Mouse (Mus musculus): ENCODE results near the gene Ywhag.

Ywhag gene

GRCm38 (mm10) chr5:135884641-135885040 is 49.8 kb downstream of the Ywhag start:
- no peak for DNase-seq

- peak; percentile 40 to 53 for DNase-seq
Measured at GRCm38 (mm10) chr5:135879449-135880158, 54.8 kb downstream of the Ywhag start.

GRCm38 (mm10) chr5:135877831-135878231 is 56.6 kb downstream of the Ywhag start:
- peak; percentile 63 to 76 for DNase-seq

DNA sequence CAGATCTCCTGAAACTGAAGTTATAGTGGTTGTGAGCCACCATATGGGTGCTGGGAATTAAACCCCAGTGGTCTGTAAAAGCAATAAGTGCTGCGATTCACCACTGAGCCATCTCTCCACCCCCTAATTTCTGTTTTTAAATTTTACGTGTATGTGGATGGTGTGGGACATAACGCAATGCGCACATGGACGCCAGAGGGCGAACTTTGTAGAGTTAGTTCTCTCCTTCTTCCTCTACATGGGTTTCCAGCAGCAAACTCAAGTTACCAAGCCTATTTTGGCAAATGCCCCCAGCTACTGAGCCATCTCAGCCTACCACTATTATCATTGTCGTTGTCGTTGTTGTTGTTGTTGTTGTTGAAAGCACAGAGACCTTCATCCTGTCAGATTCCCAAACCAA is 57.2 kb downstream of the Ywhag start:
- DNase-seq: peak; percentile 57 to 81

- DNase-seq: no peak
Measured at GRCm38 (mm10) chr5:135873753-135874152, 60.7 kb downstream of the Ywhag start.

- DNase-seq: no peak
Measured at GRCm38 (mm10) chr5:135872996-135873395, 61.4 kb downstream of the Ywhag start.

DNA sequence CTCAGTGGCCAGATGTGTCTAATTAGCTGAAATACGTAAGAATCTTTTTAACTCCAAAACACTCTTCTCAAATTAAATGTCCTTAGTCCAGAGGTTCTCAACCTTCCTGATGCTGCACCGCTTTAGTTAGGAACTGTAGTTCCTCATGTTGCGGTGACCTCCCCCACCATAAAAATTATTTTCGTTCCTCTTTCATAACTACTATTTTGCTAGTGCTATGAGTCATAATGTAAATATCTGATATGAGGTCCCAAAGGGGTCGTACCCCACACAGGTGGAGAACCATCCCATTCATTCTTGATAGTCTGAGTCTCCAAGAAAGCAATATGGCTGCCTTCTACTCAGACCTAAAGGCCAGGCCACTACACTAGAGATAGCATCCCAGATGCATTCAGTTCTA is 63.9 kb downstream of the Ywhag start:
- no peak for DNase-seq

DNA sequence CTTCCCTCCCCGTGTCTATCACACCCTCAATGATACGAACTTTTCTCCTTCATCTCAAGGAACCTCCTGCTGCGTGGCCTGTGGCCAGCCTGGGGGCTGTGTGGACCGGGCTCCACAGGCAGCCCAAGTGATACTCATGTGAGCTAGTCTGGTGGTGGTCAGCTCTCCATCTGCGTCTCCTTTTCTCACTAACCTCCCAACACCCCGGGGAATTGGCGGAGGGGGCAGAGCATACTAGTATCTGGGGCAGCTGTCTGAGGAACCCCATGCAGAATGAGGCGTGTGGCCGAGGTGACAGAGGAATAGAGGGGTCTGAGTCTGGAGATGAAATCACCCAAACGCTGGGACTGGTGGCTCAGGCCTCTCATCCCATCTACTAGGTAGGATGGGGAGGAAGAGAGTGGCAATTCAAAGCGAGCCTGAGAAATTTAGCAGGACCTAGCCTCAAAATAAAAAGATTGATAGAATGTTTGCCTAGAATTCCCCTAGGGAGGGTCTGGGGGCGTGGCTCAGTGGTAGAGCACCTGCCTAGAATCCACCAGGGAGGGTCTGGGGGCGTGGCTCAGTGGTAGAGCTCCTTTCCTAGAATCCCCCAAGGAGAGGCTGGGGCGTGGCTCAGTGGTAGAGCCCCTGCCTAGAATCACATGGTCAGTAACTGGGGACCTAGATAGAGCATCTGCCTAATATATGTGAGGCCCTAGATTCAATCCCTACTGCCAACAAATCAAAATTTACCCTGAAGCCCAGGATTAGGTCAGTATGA is 64.6 kb downstream of the Ywhag start:
- DNase-seq: no peak

GRCm38 (mm10) chr5:135868653-135869052 is 65.8 kb downstream of the Ywhag start:
- DNase-seq: peak in 1 of 2 experiments; percentile 33

DNA sequence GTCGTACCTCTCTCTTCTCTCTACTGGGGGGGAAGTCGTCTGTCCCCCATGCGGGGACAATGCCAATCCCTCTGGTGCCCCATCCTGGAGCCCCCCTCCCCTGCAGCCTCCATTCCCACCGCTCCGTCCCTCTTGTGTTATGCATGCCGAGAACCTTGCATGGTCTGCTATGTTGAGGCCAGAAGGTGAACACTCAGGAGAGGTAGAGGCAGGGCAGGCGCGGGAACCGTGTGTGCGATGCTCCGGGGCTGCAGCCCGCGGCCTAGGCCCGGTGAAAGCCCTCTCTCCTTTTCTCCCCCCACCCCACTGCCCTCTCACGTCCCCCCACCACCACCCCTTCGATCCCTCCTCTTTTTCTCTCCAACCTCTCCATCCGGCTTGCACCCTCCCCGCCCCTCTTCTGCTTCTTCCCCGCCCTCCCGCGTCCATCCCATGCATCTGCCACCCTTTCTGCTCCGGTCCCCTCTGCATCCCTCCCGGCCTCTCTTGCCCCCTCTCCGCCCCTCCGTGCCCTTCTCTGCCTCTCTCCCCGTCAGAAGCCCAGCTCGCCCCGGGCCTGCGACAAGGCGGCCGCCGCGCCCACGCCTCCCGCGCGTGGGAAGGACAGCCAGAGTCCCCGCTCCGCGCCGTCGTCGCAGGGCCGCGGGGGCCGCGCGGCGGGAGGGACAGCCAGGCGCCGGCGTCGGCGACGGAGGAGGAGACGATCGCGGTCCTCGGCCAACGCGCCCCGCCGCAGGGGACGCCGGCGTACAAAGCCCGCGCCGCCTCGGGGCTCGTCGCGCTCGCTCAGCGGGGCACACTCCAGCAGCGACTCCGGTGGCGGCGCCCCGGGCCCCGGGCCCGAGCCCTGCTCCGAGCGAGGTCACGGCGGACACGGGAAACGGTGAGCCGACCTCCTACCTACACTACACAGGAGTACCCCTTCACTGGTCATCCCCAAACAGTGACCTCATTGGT is 66.5 kb downstream of the Ywhag start:
- peak in 1 of 2 experiments; percentile 56 for DNase-seq

- no peak for DNase-seq
Measured at GRCm38 (mm10) chr5:135866662-135867061, 67.8 kb downstream of the Ywhag start.

Data from cerebellum, postnatal 25 days (tissue).